Mouse (Mus musculus) gastrocnemius, postnatal 14 days (tissue): ENCODE measurements around the gene Spata33. TPM values are rescaled to one million over a fixed set of nuclear protein-coding genes. Genes with fewer than 3 reads are reported as not detected.
"Not testable (repeated sequence)": the region's sequence is repeated elsewhere in the genome, so short reads cannot be mapped to it uniquely, and the experiment has no call there.

ENCODE experiments used
- DNase-seq: peaks from one replicate; pipeline ENCODE4 v3.0.0; 2021; ENCODE audit warnings: mixed read lengths
- intact Hi-C: fragments of 180-260 bp; cut with DNase I; formaldehyde crosslinking; loops from one replicate; pipeline ENCODE4 v1.15.1; 2025; ENCODE audit warnings: low total_unique reads
- total RNA-seq, 2 experiments: library from RNA; stranded (reverse); gene quantifications; 2 replicates each; pipeline ENCODE4 v1.2.3; 2021

The Spata33 gene
- total RNA-seq, 2 experiments from 2014 or later = 1.6 to 1.8 TPM

- no peak for DNase-seq
- intact Hi-C loops = no loop called here
Observed at GRCm38 (mm10) chr8:123255170-123255569, 42.5 kb downstream of the Spata33 start.

GRCm38 (mm10) chr8:123257114-123257513 is 44.5 kb downstream of the Spata33 start:
- intact Hi-C loops = no loop called here
- no peak for DNase-seq

GRCm38 (mm10) chr8:123257593-123257992 is 45.0 kb downstream of the Spata33 start:
- DNase-seq, intact Hi-C loops: not testable (repeated sequence)

GRCm38 (mm10) chr8:123267926-123268656 is 55.5 kb downstream of the Spata33 start:
- intact Hi-C loops = no loop called here
- no peak for DNase-seq

GRCm38 (mm10) chr8:123271147-123271546 is 58.5 kb downstream of the Spata33 start:
- intact Hi-C loops = no loop called here
- peak; percentile 38 for DNase-seq

Other genes starting within 250 kb of the Spata33 start
- 10 to 100 TPM; 40.2 to 43.2 TPM for gene Ankrd11, start 170.6 kb upstream of the Spata33 start, total RNA-seq
- 10 to 100 TPM; 49.0 to 59.2 TPM for gene Spg7, start 149.9 kb upstream of the Spata33 start, total RNA-seq
- 100 to 1,000 TPM; 517 to 627 TPM for gene Rpl13, start 110.5 kb upstream of the Spata33 start, total RNA-seq
- gene Cpne7, start 95.5 kb upstream of the Spata33 start, total RNA-seq = under 1 TPM; 0.31 to 0.73 TPM
- 1 to 10 TPM; 5.7 to 6.9 TPM for gene Sult5a1, start 54.5 kb upstream of the Spata33 start, total RNA-seq
- 10 to 100 TPM; 11.8 to 20.9 TPM for gene Dpep1, start 26.6 kb upstream of the Spata33 start, total RNA-seq
- gene Chmp1a, start 69 bp upstream of the Spata33 start, total RNA-seq = 10 to 100 TPM; 41.6 to 53.3 TPM
- gene Cdk10, start 12.0 kb downstream of the Spata33 start, total RNA-seq = 10 to 100 TPM; 11.5 to 12.0 TPM
- gene Spata2l, start 23.4 kb downstream of the Spata33 start, total RNA-seq = 1 to 10 TPM in 1 of 2 experiments, under 1 TPM in 1; 0.86 to 1.4 TPM
- gene Zfp276, start 41.4 kb downstream of the Spata33 start, total RNA-seq = 1 to 10 TPM; 5.6 to 6.0 TPM
- 10 to 100 TPM; 11.7 to 12.0 TPM for gene Vps9d1, start 41.5 kb downstream of the Spata33 start, total RNA-seq
- 1 to 10 TPM in 1 of 2 experiments, under 1 TPM in 1; 0.92 to 1.3 TPM for gene Fanca, start 105.7 kb downstream of the Spata33 start, total RNA-seq
- gene Spire2, start 119.9 kb downstream of the Spata33 start, total RNA-seq = under 1 TPM; 0.44 to 0.92 TPM
- 100 to 1,000 TPM; 140 to 162 TPM for gene Tcf25, start 160.9 kb downstream of the Spata33 start, total RNA-seq
- not detected for gene Mc1r, start 194.3 kb downstream of the Spata33 start, total RNA-seq
- under 1 TPM in 1 of 2 experiments, not detected in 1; 0.16 TPM for gene Tubb3, start 198.6 kb downstream of the Spata33 start, total RNA-seq
- gene Def8, start 210.7 kb downstream of the Spata33 start, total RNA-seq = 10 to 100 TPM; 36.2 to 36.3 TPM